Mouse (Mus musculus) heart, adult 2 months (tissue): Measurements from ENCODE around the gene Vmn1r85.

Experiments
- CTCF ChIP-seq: fragments of 200-600 bp; IDR thresholded peaks from 2 replicates; pipeline ENCODE4 v1.8.1; 2022; ENCODE audit warnings: antibody characterized with exemption, mild to moderate bottlenecking, moderate library complexity
- EP300 ChIP-seq: fragments of 200-500 bp; IDR thresholded peaks from 2 replicates; pipeline ENCODE4 v1.6.1; 2011; ENCODE audit warnings: low read depth, low read length, control low read depth; ENCODE audit not compliant: insufficient read depth
- POLR2A ChIP-seq: fragments of 200-500 bp; IDR thresholded peaks from 2 replicates; pipeline ENCODE4 v1.6.1; 2011; ENCODE audit warnings: mild to moderate bottlenecking, low read depth, low read length, control low read depth; ENCODE audit not compliant: insufficient read depth

DNA sequence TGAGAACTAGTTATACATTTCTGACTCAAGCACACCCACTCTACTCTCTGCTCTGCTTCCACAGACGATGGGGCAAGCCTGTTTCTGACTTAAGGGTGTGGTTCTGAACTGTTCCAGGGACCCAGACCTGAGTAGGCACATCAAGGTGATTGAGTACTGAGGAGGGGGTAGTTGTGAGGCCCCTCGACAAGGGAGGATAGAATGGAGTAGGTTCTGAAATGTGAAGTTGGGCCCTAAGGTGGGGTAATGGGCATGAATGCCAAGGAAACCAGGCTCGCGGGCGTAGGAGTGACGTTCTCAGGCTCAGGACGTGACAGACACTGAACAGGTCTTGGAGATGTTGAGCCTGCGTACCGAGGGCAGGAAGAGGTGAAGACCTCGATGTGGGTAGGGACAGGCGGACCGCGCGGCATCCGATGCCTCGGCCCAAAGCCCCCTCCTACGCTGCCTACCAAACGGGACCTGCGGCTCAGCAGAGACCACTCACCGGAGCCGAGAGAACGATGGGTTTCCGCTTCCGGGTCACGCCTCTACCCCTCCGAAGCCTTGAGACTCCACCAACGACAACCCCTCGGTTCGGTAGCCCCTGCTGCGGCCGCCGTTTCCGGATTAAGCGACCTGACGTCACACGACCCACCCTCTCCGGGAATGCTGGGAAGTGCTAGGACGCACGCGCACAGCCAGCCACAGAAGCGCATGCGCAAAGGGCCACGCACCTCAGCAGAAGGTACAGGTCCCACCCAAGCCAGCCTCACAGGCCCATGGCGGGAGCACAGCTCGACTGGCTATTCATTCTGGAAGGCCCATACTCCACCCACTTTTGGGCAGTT is 60.6 kb downstream of the Vmn1r85 start, which contains the start of gene Chmp2a:
- TF ChIP-seq CTCF (no peak), POLR2A (peak; percentile 93), EP300 (peak; percentile 84)
